Mouse (Mus musculus): ENCODE measurements around the gene Prr36. TPM values are rescaled to one million over a fixed set of nuclear protein-coding genes. Genes with fewer than 3 reads are reported as not detected.

The Prr36 gene
- polyA plus RNA-seq, 1 experiment from 2014 or later = 2.7 TPM

- Histone ChIP-seq H3K27ac (replicated peaks; ENCODE audit: low read depth, low read length) (no peak overlapping the region), H3K9ac (ENCODE audit: low read depth, low read length) (no peak overlapping the region), H3K36me3 (ENCODE audit: control insufficient read depth, insufficient read depth, low read length) (no peaks in the 10 kb centered on the region; the same call in 1 of the 2 replicates), H3K9me3 (ENCODE audit: control insufficient read depth, low read length) (no peaks in the 10 kb centered on the region), H3K4me3 (ENCODE audit: low read depth, low read length) (no peak overlapping the region), H3K4me2 (ENCODE audit: low read depth, low read length) (no peak overlapping the region), H3K4me1 (ENCODE audit: control insufficient read depth, insufficient read depth, low read length) (no peaks in the 10 kb centered on the region), H3K27me3 (replicated peaks; ENCODE audit: control insufficient read depth, insufficient read depth, low read length) (no peaks in the 10 kb centered on the region)
- WGBS = 75% methylated on average over 2 of the region's 2 CpGs
- DNase-seq (ENCODE audit: low spot score) (no peak), ATAC-seq (ENCODE audit: low read depth) (0 out of 2 replicates have a peak, but pooled peaks have one; percentile 53)
Measured at GRCm38 (mm10) chr8:4174018-4174417, 43.2 kb downstream of the Prr36 start.

DNA sequence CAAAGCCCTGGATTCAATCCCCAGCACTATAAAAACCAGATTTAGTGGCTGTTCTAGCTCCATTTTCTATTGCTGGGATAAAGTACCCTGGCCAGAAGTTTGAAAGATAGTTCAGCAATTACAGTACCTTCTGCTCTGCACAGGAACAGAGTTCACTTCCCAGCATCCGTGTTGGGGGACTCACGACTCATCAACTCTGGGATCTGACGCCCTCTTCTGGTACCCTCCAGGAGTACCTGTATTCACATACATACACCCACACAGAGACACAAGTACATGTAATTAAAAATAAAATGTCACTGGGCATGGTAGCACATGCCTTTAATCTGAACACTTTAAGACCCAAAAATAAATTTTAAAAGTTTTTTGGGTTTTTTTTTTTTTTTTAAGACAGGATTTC is 44.8 kb downstream of the Prr36 start:
- ATAC-seq (ENCODE audit: low read depth) = no peak
- no peaks in the 10 kb centered on the region; the same call in 1 of the 2 replicates for H3K36me3 ChIP-seq (ENCODE audit: control insufficient read depth, insufficient read depth, low read length)
- H3K27ac ChIP-seq (replicated peaks; ENCODE audit: low read depth, low read length) = no peak overlapping the region
- no peaks in the 10 kb centered on the region for H3K9me3 ChIP-seq (ENCODE audit: control insufficient read depth, low read length)
- 66% methylated on average over 3 of the region's 3 CpGs for WGBS
- no peaks in the 10 kb centered on the region; the same call in 1 of the 2 replicates for H3K4me1 ChIP-seq (ENCODE audit: control insufficient read depth, insufficient read depth, low read length)
- H3K4me2 ChIP-seq (ENCODE audit: low read depth, low read length) = no peak overlapping the region
- no peak for DNase-seq (ENCODE audit: low spot score)
- H3K9ac ChIP-seq (ENCODE audit: low read depth, low read length) = no peak overlapping the region
- H3K4me3 ChIP-seq (ENCODE audit: low read depth, low read length) = no peak overlapping the region
- H3K27me3 ChIP-seq (replicated peaks; ENCODE audit: control insufficient read depth, insufficient read depth, low read length) = no peaks in the 10 kb centered on the region

- no peak overlapping the region for H3K9ac ChIP-seq (ENCODE audit: low read depth, low read length)
- H3K4me1 ChIP-seq (ENCODE audit: control insufficient read depth, insufficient read depth, low read length) = peaks cover 6% of the 10 kb centered on the region; the same call in 1 of the 2 replicates
- no peaks in the 10 kb centered on the region for H3K27me3 ChIP-seq (replicated peaks; ENCODE audit: control insufficient read depth, insufficient read depth, low read length)
- H3K9me3 ChIP-seq (ENCODE audit: control insufficient read depth, low read length) = no peaks in the 10 kb centered on the region
- no peak overlapping the region for H3K4me3 ChIP-seq (ENCODE audit: low read depth, low read length)
- ATAC-seq (ENCODE audit: low read depth) (no peak), DNase-seq (ENCODE audit: low spot score) (no peak)
- H3K36me3 ChIP-seq (ENCODE audit: control insufficient read depth, insufficient read depth, low read length) = no peaks in the 10 kb centered on the region
- no peak overlapping the region for H3K27ac ChIP-seq (replicated peaks; ENCODE audit: low read depth, low read length)
- H3K4me2 ChIP-seq (ENCODE audit: low read depth, low read length) = no peak overlapping the region
- 100% methylated on average over 1 of the region's 1 CpGs for WGBS
Measured at GRCm38 (mm10) chr8:4167918-4168317, 49.3 kb downstream of the Prr36 start.

DNA sequence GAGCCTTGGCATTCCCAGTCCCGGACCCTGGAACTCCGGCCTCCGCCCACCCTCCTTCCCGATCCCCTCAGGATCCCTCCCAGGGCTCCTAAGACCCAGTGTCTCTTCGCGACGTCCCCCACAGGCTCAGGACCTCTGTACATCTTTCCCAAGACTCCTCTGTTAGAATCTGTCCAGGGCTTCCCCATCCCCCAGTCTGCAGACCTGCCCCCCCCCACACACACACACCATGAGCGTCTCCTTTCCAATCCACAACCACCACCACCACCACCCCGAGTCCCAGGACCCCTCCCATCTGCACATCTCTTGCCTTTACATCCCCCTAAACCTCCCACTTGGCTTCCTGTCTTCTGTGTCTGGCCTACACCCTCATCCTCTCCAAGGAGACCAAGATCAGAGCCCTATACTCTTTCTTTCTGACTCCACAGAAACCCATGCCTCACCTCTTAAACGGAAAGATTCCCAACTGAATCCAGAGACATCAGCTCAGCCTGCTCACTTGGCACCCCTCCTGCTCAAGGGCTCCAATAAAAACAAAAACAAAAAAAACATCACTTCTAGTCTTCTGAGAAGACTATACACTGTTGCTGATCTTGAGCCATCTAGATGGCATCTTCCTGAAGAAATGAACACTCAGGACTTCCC is 50.3 kb downstream of the Prr36 start:
- H3K9ac ChIP-seq (ENCODE audit: low read depth, low read length) = peak overlapping the region; percentile 86
- 13% methylated on average over 6 of the region's 10 CpGs for WGBS
- peaks cover 6% of the 10 kb centered on the region; the same call in 1 of the 2 replicates for H3K4me1 ChIP-seq (ENCODE audit: control insufficient read depth, insufficient read depth, low read length)
- H3K4me2 ChIP-seq (ENCODE audit: low read depth, low read length) = peak overlapping the region; percentile 83
- no peaks in the 10 kb centered on the region for H3K9me3 ChIP-seq (ENCODE audit: control insufficient read depth, low read length)
- H3K36me3 ChIP-seq (ENCODE audit: control insufficient read depth, insufficient read depth, low read length) = no peaks in the 10 kb centered on the region
- H3K27ac ChIP-seq (replicated peaks; ENCODE audit: low read depth, low read length) = 0 out of 2 replicates have a peak overlapping the region, but pooled peaks have one; percentile 33
- peak overlapping the region; percentile 87 for H3K4me3 ChIP-seq (ENCODE audit: low read depth, low read length)
- no peak for DNase-seq (ENCODE audit: low spot score)
- H3K27me3 ChIP-seq (replicated peaks; ENCODE audit: control insufficient read depth, insufficient read depth, low read length) = no peaks in the 10 kb centered on the region
- ATAC-seq (ENCODE audit: low read depth) = no peak

GRCm38 (mm10) chr8:4165852-4166751 is 51.2 kb downstream of the Prr36 start, which contains the start of gene Evi5l:
Gene Evi5l (plus strand): TSS chr8:4166567.
- Histone ChIP-seq H3K36me3 (ENCODE audit: control insufficient read depth, insufficient read depth, low read length) (no peaks in the 10 kb centered on the region), H3K9me3 (ENCODE audit: control insufficient read depth, low read length) (no peaks in the 10 kb centered on the region), H3K4me2 (ENCODE audit: low read depth, low read length) (peak within 1 kb of the TSS; percentile 83), H3K27ac (replicated peaks; ENCODE audit: low read depth, low read length) (peak within 1 kb of the TSS; percentile 33; the same call in 1 of the 2 replicates), H3K27me3 (replicated peaks; ENCODE audit: control insufficient read depth, insufficient read depth, low read length) (no peaks in the 10 kb centered on the region), H3K4me3 (ENCODE audit: low read depth, low read length) (peak within 1 kb of the TSS; percentile 87), H3K9ac (ENCODE audit: low read depth, low read length) (peak within 1 kb of the TSS; percentile 86), H3K4me1 (ENCODE audit: control insufficient read depth, insufficient read depth, low read length) (peaks cover 6% of the 10 kb centered on the region; the same call in 1 of the 2 replicates)
- peak; percentile 100 for DNase-seq (ENCODE audit: low spot score)
- ATAC-seq (ENCODE audit: low read depth) = peak; percentile 98
- under 1% methylated on average over 34 of the region's 51 CpGs for WGBS

DNA sequence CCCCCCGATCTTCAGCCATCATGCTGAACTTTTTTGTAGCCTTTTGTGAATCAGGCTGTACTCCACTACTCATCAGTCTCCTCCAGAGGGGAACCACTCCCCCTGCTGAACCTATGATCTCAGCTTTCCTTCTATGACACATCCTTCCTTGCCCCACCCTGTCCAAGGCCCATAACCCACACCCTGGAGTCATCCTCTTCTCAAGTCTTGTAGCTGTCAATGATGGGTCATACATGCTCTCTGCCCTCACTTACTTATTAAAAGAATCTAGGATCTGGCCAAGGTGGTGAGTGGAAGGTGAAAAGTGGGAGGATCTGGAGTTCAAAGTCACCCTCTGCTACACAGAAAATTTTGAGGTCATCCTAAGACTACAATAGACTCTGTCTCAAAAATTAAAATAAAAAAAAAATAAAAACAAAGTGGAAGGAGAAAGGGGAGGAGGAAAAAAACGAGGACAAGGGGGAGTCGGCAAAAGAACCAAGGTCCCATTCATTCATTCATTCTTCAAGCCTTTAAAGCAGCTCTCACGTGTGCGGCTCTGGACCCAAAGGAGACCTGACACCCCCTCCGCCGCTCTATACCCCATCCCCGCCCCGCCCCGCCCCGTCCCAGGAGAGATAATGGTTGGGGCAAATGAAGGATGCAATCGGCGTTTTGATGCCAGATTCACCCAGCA is 51.9 kb downstream of the Prr36 start:
- Histone ChIP-seq H3K36me3 (ENCODE audit: control insufficient read depth, insufficient read depth, low read length) (no peaks in the 10 kb centered on the region), H3K9ac (ENCODE audit: low read depth, low read length) (peak overlapping the region; percentile 63), H3K4me1 (ENCODE audit: control insufficient read depth, insufficient read depth, low read length) (peaks cover 6% of the 10 kb centered on the region; the same call in 1 of the 2 replicates), H3K27ac (replicated peaks; ENCODE audit: low read depth, low read length) (no peak overlapping the region; the same call in 1 of the 2 replicates), H3K4me2 (ENCODE audit: low read depth, low read length) (peak overlapping the region; percentile 67), H3K4me3 (ENCODE audit: low read depth, low read length) (peak overlapping the region; percentile 87), H3K27me3 (replicated peaks; ENCODE audit: control insufficient read depth, insufficient read depth, low read length) (no peaks in the 10 kb centered on the region), H3K9me3 (ENCODE audit: control insufficient read depth, low read length) (no peaks in the 10 kb centered on the region)
- 8% methylated on average over 13 of the region's 13 CpGs for WGBS
- no peak for DNase-seq (ENCODE audit: low spot score)
- ATAC-seq (ENCODE audit: low read depth) = no peak

DNA sequence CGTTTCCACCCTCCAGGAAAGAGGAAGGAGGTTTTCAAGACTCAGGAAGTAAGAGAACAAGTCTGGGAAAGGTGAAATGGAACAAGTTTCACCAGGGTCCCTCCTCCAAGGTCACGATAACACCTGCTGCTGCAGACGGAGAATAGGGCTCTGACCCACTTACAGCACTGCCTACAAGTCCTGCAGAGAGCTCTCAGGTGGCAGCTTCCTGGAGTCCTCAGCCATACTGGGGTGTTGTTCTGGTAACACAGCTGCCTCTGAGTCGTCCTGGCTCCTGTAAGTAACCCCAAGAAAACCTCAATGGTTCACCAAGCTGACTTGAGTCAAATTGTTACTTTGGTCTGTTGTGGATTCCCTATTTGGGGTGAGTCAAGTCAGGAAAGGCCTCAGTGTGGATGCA is 54.5 kb downstream of the Prr36 start:
- ATAC-seq (ENCODE audit: low read depth) (no peak), DNase-seq (ENCODE audit: low spot score) (no peak)
- Histone ChIP-seq H3K36me3 (ENCODE audit: control insufficient read depth, insufficient read depth, low read length) (no peaks in the 10 kb centered on the region), H3K4me1 (ENCODE audit: control insufficient read depth, insufficient read depth, low read length) (peaks cover 6% of the 10 kb centered on the region; the same call in 1 of the 2 replicates), H3K4me2 (ENCODE audit: low read depth, low read length) (no peak overlapping the region), H3K27me3 (replicated peaks; ENCODE audit: control insufficient read depth, insufficient read depth, low read length) (no peaks in the 10 kb centered on the region), H3K27ac (replicated peaks; ENCODE audit: low read depth, low read length) (no peak overlapping the region), H3K9ac (ENCODE audit: low read depth, low read length) (no peak overlapping the region), H3K9me3 (ENCODE audit: control insufficient read depth, low read length) (no peaks in the 10 kb centered on the region), H3K4me3 (ENCODE audit: low read depth, low read length) (no peak overlapping the region)
- 48% methylated on average over 4 of the region's 4 CpGs for WGBS
